Mouse (Mus musculus) forebrain, postnatal 0 days (tissue): ENCODE measurements around the gene Rcan3. TPM values are rescaled to one million over a fixed set of nuclear protein-coding genes. Genes with fewer than 3 reads are reported as not detected.

Experiments
- ATAC-seq: fragments of 200-750 bp; cut with Nextera tagmentation; 2 replicates; pipeline ENCODE4 v1.8.0; 2017; ENCODE audit warnings: mild to moderate bottlenecking, moderate library complexity
- DNase-seq: peaks from one replicate; pipeline ENCODE4 v3.0.0-alpha.2; 2015
- H3K27ac ChIP-seq: fragments of 300-500 bp; sonication (generic); 2 replicates; pipeline ENCODE4 v1.5.1; 2014; ENCODE audit warnings: low read depth, mild to moderate bottlenecking, antibody characterized with exemption, low read length, moderate library complexity, mixed read lengths
- H3K27me3 ChIP-seq: fragments of 300-500 bp; sonication (generic); 2 replicates; pipeline ENCODE4 v1.6.1; 2014; ENCODE audit warnings: mild to moderate bottlenecking, low read length, mixed read lengths; ENCODE audit not compliant: insufficient read depth
- H3K36me3 ChIP-seq: fragments of 300-500 bp; sonication (generic); 2 replicates; pipeline ENCODE4 v1.6.1; 2014; ENCODE audit warnings: mild to moderate bottlenecking, moderate library complexity; ENCODE audit not compliant: insufficient read depth
- H3K4me1 ChIP-seq: fragments of 300-500 bp; sonication (generic); 2 replicates; pipeline ENCODE4 v1.6.1; 2014; ENCODE audit warnings: antibody characterized with exemption; ENCODE audit not compliant: insufficient read depth
- H3K4me2 ChIP-seq: fragments of 300-500 bp; sonication (generic); 2 replicates; pipeline ENCODE4 v1.6.1; 2014; ENCODE audit warnings: low read depth, mild to moderate bottlenecking, moderate library complexity
- H3K4me3 ChIP-seq: fragments of 300-500 bp; sonication (generic); 2 replicates; pipeline ENCODE4 v1.5.1; 2014; ENCODE audit warnings: low read depth, low read length, mixed read lengths
- H3K9ac ChIP-seq: fragments of 300-500 bp; sonication (generic); 2 replicates; pipeline ENCODE4 v1.6.1; 2014; ENCODE audit warnings: mild to moderate bottlenecking
- H3K9me3 ChIP-seq: fragments of 300-500 bp; sonication (generic); 2 replicates; pipeline ENCODE4 v1.6.1; 2016; ENCODE audit warnings: low read length
- CTCF ChIP-seq: sonication (generic); IDR thresholded peaks from 2 replicates; pipeline ENCODE4 v1.5.1; 2016; ENCODE audit warnings: antibody characterized with exemption, control low read depth, low read depth
- WGBS: fragments of 180-500 bp; shearing (Covaris S2); extraction: QIAGEN DNeasy Blood & Tissue Kit; methylation state at CpG from one replicate; pipeline ENCODE4 v1.1.7; 2014; 5-methylcytosine and 5-hydroxymethylcytosine counted together
- polyA plus RNA-seq: library from polyadenylated mRNA; unstranded; fragments of >200 nt; fragmentation: Nextera tagmentation; extraction: Ambion mirVana; gene quantifications from 2 replicates; pipeline ENCODE4 v1.2.1, GENCODE M21; 2015
- total RNA-seq: library from RNA; depleted of rRNA; stranded (reverse); fragments of >200 nt; gene quantifications from 2 replicates; pipeline ENCODE4 v1.2.3, GENCODE M21; 2014

Rcan3 gene
- total and polyA plus RNA-seq, 2 experiments from 2014 or later = 40.4 to 67.3 TPM

DNA sequence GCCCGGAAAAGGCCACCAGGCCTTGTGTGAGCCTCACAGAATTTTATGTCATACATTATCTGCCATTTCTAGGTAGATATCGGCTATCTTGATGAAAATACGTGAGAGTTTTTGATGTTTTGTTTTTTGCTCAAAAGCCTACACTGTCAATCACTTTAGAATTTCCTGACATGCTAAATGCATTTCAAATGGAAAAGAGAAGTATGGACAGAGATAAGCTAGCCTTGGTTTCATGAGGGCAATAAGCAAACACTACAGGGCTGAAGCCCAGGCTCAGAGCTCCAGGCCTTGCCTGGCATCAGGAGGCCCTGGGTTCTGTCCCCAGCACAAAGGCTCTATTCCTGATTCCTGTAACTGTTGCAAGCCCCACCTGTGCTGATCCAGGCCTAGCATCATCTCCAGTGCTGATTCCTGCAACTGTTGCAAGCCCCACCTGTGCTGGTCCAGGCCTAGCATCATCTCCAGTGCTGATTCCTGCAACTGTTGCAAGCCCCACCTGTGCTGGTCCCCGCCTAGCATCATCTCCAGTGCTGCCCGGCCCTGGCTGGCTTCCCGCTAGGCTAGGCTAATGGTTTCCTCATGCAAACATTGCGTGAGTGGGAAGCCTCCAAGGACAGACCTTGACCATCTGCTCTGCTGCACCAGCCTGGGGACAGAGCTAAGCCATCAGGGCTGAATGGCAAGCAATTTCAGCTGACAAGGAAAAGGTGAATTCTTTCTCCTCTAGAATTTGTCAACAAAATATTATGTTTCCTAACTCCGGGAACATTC, 3.5 kb downstream of the Rcan3 start:
- ATAC-seq (no peak), DNase-seq (no peak)
- Histone ChIP-seq H3K9ac (no peak overlapping the region), H3K4me2 (no peak overlapping the region), H3K4me3 (no peak overlapping the region), H3K27me3 (no peaks in the 10 kb centered on the region), H3K36me3 (no peaks in the 10 kb centered on the region; the same call in 1 of the 2 replicates), H3K4me1 (peaks cover 3% of the 10 kb centered on the region; the same call in 1 of the 2 replicates), H3K27ac (no peak overlapping the region), H3K9me3 (no peaks in the 10 kb centered on the region)
- TF ChIP-seq CTCF = no peak
- WGBS = 86% methylated on average over 8 of the region's 8 CpGs

DNA sequence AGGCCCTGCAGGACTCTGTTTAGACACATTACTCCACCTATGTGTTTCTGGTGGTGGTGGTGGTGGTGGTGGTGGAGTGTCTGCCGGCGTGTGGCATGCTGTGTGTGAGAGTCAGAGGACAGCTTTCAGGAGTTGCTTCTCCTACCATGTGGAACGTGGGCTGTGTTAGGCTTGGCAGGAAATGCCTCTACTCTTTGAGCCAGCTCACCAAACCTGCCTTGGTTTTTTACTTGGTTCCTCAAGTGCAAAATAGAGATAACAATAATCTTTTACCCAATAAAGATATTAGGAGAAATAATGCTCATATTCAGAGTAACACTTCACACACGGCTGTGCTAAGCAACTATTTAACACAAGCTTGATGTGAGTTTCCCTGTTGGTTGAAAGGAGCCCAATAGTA, 4.3 kb downstream of the Rcan3 start:
- H3K9me3 ChIP-seq = no peaks in the 10 kb centered on the region
- no peak overlapping the region for H3K9ac ChIP-seq
- 85% methylated on average over 4 of the region's 4 CpGs for WGBS
- no peak overlapping the region for H3K4me3 ChIP-seq
- no peak overlapping the region for H3K27ac ChIP-seq
- H3K4me1 ChIP-seq = peaks cover 3% of the 10 kb centered on the region; the same call in 1 of the 2 replicates
- no peak overlapping the region for H3K4me2 ChIP-seq
- no peak for DNase-seq
- no peak for ATAC-seq
- H3K27me3 ChIP-seq = no peaks in the 10 kb centered on the region
- TF ChIP-seq CTCF = no peak
- peaks cover 4% of the 10 kb centered on the region; the same call in 1 of the 2 replicates for H3K36me3 ChIP-seq

DNA sequence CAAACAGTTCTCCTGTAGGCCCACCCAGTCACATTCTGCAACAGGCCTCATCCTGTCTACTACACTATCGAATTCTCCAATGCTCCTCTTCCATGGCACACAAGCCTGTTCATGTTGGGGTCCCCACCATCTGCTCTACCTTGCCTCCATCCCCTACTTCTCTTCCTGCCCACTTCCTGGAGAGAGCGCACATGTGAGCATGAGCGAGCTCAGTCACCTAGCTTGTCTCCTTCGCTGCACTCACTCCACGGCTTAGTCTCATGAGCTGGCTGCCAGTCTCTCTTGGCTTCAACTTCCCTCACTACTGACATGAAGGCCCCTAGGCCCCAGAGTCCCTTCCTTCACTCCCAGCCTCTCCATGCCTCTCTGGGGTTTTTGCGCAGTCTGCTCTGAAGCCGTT, 7.1 kb downstream of the Rcan3 start:
- Histone ChIP-seq H3K4me3 (no peak overlapping the region), H3K4me2 (no peak overlapping the region), H3K9me3 (no peaks in the 10 kb centered on the region), H3K27me3 (no peaks in the 10 kb centered on the region), H3K27ac (no peak overlapping the region), H3K36me3 (peaks cover 11% of the 10 kb centered on the region), H3K9ac (no peak overlapping the region), H3K4me1 (no peaks in the 10 kb centered on the region)
- TF ChIP-seq CTCF = no peak
- no peak for ATAC-seq
- 80% methylated on average over 7 of the region's 7 CpGs for WGBS
- DNase-seq = no peak

DNA sequence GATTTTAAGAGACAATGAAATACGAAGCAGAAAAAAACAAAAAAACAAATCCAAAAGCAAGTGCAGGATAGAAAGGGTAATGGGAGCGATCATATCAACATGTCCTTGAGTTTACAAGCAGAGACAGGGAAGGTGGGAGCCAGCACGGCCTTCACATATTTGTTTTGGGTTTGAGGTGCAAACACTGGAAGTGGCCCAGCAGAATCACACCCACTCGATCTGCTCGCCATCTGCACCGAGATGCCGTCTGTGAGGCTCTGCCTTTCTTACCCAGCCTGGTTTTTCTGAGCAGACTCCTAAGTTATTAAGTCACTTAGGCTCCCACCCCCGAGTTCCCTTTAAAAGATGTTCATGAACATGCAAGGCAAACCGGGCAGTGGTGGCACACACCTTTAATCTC, 8.0 kb downstream of the Rcan3 start:
- DNase-seq = peak; percentile 86
- Histone ChIP-seq H3K4me2 (no peak overlapping the region), H3K4me3 (no peak overlapping the region), H3K27me3 (no peaks in the 10 kb centered on the region), H3K9ac (no peak overlapping the region), H3K4me1 (no peaks in the 10 kb centered on the region), H3K36me3 (peaks cover 14% of the 10 kb centered on the region), H3K27ac (no peak overlapping the region), H3K9me3 (no peaks in the 10 kb centered on the region)
- 52% methylated on average over 9 of the region's 9 CpGs for WGBS
- peak; percentile 87 for ATAC-seq
- TF ChIP-seq CTCF = no peak

DNA sequence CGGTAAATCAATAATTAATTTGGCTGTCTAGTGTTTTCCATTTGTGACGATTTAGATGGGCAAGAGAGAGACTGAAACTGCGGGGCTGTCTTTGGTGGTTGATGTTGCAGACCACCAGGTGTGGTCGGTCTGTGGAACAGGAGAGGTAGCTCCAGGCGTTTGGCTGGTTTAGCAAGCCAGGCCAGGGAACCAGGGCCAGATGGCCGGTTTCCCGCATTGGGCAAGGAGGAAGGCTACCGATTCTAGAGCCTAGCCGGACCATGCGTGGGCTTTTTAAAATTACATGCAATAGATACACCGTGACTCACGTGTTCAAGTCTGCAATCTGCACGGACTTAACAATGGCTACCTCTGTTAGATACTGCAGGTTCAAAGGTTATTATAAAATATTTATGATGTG, 12.7 kb downstream of the Rcan3 start:
- no peak overlapping the region for H3K27ac ChIP-seq
- ATAC-seq (no peak), DNase-seq (no peak)
- TF ChIP-seq CTCF = no peak
- no peaks in the 10 kb centered on the region for H3K4me1 ChIP-seq
- no peak overlapping the region for H3K4me2 ChIP-seq
- no peaks in the 10 kb centered on the region for H3K27me3 ChIP-seq
- no peak overlapping the region for H3K4me3 ChIP-seq
- no peak overlapping the region for H3K9ac ChIP-seq
- 93% methylated on average over 13 of the region's 13 CpGs for WGBS
- H3K9me3 ChIP-seq = no peaks in the 10 kb centered on the region
- peaks cover 44% of the 10 kb centered on the region for H3K36me3 ChIP-seq

DNA sequence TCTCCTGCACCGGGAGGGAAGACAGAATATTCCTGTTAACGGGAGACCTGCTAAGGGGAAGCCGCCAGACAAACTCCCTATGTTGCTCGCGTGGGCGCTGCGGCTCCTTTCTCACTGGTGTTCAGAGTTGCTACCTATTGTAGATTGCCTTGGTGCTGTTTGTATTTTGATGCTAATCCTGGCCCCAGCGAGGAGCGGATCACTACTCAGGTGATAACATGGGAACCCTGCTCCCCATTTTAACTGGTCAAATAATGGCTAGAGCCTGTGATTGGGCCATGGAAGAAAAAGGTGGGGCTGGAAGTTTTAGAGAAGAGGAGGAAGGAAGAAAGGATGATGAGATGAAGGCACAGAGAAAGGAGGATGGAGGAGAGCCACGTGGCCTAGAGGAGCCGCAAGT, 13.2 kb downstream of the Rcan3 start:
- DNase-seq (no peak), ATAC-seq (no peak)
- H3K9me3 ChIP-seq = no peaks in the 10 kb centered on the region
- H3K27ac ChIP-seq = no peak overlapping the region
- H3K9ac ChIP-seq = no peak overlapping the region
- no peak overlapping the region for H3K4me3 ChIP-seq
- H3K36me3 ChIP-seq = peaks cover 46% of the 10 kb centered on the region
- TF ChIP-seq CTCF = no peak
- no peak overlapping the region for H3K4me2 ChIP-seq
- no peaks in the 10 kb centered on the region for H3K4me1 ChIP-seq
- no peaks in the 10 kb centered on the region for H3K27me3 ChIP-seq
- 86% methylated on average over 11 of the region's 11 CpGs for WGBS

DNA sequence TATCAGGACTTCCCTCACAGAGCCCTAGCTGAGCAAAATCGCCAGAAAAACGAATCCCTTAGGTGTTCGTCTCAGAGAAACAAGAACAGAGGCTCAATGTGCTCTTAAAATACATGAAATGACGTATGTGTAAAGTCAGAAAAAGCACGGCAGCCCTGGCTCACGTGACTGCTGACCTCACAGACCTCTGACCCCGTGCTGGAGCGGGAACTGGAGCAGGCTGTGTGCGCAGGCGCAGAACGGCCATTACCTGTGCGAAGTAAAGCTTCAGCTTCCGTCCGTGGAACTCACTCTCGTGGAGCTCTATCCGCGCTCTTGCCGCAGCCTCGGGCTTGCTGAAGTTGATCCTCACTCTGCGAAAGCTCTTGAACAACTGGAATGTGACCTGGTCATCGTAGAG, 13.7 kb downstream of the Rcan3 start:
- Histone ChIP-seq H3K4me3 (no peak overlapping the region), H3K9me3 (no peaks in the 10 kb centered on the region), H3K4me1 (no peaks in the 10 kb centered on the region), H3K27me3 (no peaks in the 10 kb centered on the region), H3K9ac (no peak overlapping the region), H3K27ac (no peak overlapping the region), H3K4me2 (no peak overlapping the region), H3K36me3 (peaks cover 47% of the 10 kb centered on the region)
- ATAC-seq (no peak), DNase-seq (no peak)
- WGBS = 89% methylated on average over 21 of the region's 21 CpGs
- no peak for TF ChIP-seq CTCF
